Mouse (Mus musculus): ENCODE data around the gene Lmnb2. TPM values are rescaled to one million over a fixed set of nuclear protein-coding genes. Genes with fewer than 3 reads are reported as not detected.
A peak's percentile ranks its signal among the peaks of the same experiment; 100 is the strongest.

Lmnb2 gene
- polyA plus RNA-seq, 2 experiments: 2.8 to 11.3 TPM

DNA sequence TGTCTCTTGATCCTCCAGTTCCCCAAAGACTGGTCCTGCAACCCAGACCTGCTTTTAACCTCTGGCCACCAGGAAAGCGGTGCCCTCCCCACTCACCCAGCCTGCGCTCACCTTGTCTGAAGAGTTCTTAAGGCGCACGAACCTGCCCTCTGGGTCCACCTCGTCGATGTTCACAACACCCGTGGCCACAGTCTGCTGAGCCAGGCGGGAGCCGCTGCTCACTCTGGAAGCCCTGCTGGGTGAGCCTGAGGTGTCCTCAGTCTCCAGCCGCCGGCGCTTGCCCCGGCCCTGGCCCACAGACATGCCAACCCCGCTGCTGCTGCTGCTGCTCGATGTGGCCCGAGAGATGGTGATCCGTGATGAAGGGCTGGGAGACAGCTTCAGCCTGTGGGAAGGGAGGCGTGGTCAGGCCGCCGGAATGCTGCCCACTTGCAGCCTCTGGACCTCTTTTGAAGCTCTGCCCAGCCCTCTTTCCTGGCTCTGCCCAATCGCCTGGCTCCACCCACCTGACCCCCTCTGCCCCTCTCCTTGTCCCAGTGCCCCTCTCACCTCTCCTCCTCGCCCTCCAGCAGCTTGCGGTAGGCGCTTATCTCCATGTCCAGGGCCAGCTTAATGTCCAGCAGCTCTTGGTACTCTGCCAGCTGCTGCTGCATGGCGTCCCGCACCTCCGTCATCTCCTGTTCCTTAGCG is 13.9 kb downstream of the Lmnb2 start:
- TF ChIP-seq CTCF (IDR thresholded peaks at IDR 0.05; ENCODE audit: low read depth): no peak
- TF ChIP-seq EP300 (IDR thresholded peaks at IDR 0.05; ENCODE audit: low read depth): no peak
- Histone ChIP-seq H3K4me1 (replicated peaks; ENCODE audit: control insufficient read depth in 2 of 2, insufficient read depth in 2 of 2, low read length in 1 of 2) (peaks cover 6% of the 10 kb centered on the region in 2 experiments; a peak in 2 of 4 replicates), H3K27ac (no peak overlapping the region), H3K4me3 (ENCODE audit: insufficient read depth in 1 of 2, low read depth in 2 of 2, low read length in 2 of 2) (no peak overlapping the region), H3K4me2 (ENCODE audit: low read depth) (no peak overlapping the region), H3K36me3 (replicated peaks; ENCODE audit: control insufficient read depth, insufficient read depth, low read depth) (peaks cover 3% of the 10 kb centered on the region), H3K9me3 (ENCODE audit: control insufficient read depth, low read length) (no peaks in the 10 kb centered on the region), H3K27me3 (ENCODE audit: control insufficient read depth, insufficient read depth, low read length) (no peaks in the 10 kb centered on the region), H3K9ac (replicated peaks) (no peak overlapping the region)
- ATAC-seq (ENCODE audit: insufficient read depth) (no peak), DNase-seq (ENCODE audit: low read depth in 3 of 3, low spot score in 3 of 3) (no peak)
- 83% methylated on average over 28 of the region's 28 CpGs for WGBS (ENCODE audit: insufficient replicate concordance)

DNA sequence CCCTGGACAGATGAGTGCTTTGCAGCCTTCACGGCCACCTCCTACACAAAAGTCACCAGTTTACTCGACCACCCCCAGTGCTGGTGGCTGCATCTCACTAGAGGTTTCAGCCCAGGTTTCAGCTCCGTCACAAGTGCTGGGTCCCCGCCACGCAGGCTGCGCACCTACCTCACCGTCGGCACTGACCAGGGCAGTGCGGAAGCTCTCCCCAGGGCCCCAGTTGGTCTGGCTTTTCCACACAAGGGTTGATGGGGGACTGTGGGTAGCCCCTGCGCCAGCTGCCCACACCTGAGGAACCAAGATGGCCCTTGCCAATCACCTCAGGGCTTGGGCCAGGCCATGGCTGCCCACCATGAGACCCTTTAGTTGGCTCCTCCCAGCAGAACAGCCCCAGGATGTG is 14.8 kb downstream of the Lmnb2 start:
- ATAC-seq (ENCODE audit: insufficient read depth) (no peak), DNase-seq (ENCODE audit: low read depth in 3 of 3, low spot score in 3 of 3) (no peak)
- H3K27me3 ChIP-seq (ENCODE audit: control insufficient read depth, insufficient read depth, low read length): no peaks in the 10 kb centered on the region
- WGBS (ENCODE audit: insufficient replicate concordance): 86% methylated on average over 10 of the region's 10 CpGs
- H3K36me3 ChIP-seq (replicated peaks; ENCODE audit: control insufficient read depth, insufficient read depth, low read depth): peaks cover 7% of the 10 kb centered on the region
- no peak overlapping the region for H3K4me2 ChIP-seq (ENCODE audit: low read depth)
- no peak overlapping the region for H3K4me3 ChIP-seq (ENCODE audit: insufficient read depth in 1 of 2, low read depth in 2 of 2, low read length in 2 of 2)
- peaks cover 6% of the 10 kb centered on the region in 2 experiments; a peak in 2 of 4 replicates for H3K4me1 ChIP-seq (replicated peaks; ENCODE audit: control insufficient read depth in 2 of 2, insufficient read depth in 2 of 2, low read length in 1 of 2)
- H3K9ac ChIP-seq (replicated peaks): no peak overlapping the region
- no peak overlapping the region for H3K27ac ChIP-seq
- no peaks in the 10 kb centered on the region for H3K9me3 ChIP-seq (ENCODE audit: control insufficient read depth, low read length)
- TF ChIP-seq CTCF (IDR thresholded peaks at IDR 0.05; ENCODE audit: low read depth) (no peak), EP300 (IDR thresholded peaks at IDR 0.05; ENCODE audit: low read depth) (no peak)

DNA sequence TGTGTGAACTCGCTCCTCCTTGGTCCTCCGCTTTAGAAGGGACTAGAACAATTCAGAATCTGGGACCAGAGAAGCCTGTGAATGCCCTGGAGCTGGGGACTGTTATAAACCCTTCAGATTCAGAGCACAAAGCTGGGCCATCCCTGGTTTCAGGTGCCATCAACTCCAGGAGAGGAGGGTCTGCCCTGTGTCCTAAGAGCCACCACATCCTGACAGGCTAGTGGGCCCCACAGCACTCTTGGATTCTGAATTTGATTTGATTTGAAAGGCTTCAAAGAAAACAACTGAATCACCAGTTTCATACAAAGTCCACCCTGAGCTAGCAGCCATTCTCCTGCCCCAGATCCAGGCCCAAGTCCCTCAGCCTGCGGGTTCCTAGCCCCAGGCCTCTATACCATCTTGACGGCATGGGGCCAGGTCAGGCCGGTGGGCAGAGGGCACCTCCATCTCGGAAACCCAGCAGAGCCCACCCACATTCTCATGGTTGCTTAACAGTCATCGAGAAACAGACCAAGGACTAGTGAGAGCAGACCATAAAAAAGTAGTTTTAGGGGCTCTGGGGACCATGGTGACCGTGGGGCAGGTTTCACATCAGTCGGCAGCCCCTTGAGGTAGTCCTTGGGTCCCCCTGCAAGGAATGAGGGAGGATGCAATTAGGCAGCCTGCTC is 15.6 kb downstream of the Lmnb2 start:
- no peak for DNase-seq (ENCODE audit: low read depth in 3 of 3, low spot score in 3 of 3)
- Histone ChIP-seq H3K27me3 (ENCODE audit: control insufficient read depth, insufficient read depth, low read length) (no peaks in the 10 kb centered on the region), H3K9me3 (ENCODE audit: control insufficient read depth, low read length) (no peaks in the 10 kb centered on the region), H3K4me1 (replicated peaks; ENCODE audit: control insufficient read depth in 2 of 2, insufficient read depth in 2 of 2, low read length in 1 of 2) (peaks cover 6% of the 10 kb centered on the region in 2 experiments; a peak in 2 of 4 replicates), H3K27ac (no peak overlapping the region), H3K9ac (replicated peaks) (no peak overlapping the region), H3K4me2 (ENCODE audit: low read depth) (no peak overlapping the region), H3K4me3 (ENCODE audit: insufficient read depth in 1 of 2, low read depth in 2 of 2, low read length in 2 of 2) (no peak overlapping the region), H3K36me3 (replicated peaks; ENCODE audit: control insufficient read depth, insufficient read depth, low read depth) (peaks cover 5% of the 10 kb centered on the region)
- WGBS (ENCODE audit: insufficient replicate concordance): 80% methylated on average over 9 of the region's 9 CpGs
- no peak for TF ChIP-seq CTCF (IDR thresholded peaks at IDR 0.05; ENCODE audit: low read depth)
- no peak for TF ChIP-seq EP300 (IDR thresholded peaks at IDR 0.05; ENCODE audit: low read depth)
- ATAC-seq (ENCODE audit: insufficient read depth): no peak

GRCm38 (mm10) chr10:80901409-80902272 is 16.4 kb downstream of the Lmnb2 start:
- Histone ChIP-seq H3K4me1 (replicated peaks; ENCODE audit: control insufficient read depth in 2 of 2, insufficient read depth in 2 of 2, low read length in 1 of 2) (peaks cover 6% of the 10 kb centered on the region in 2 experiments; a peak in 2 of 4 replicates), H3K27ac (peak overlapping the region; percentile 27; the same call in 1 of the 2 replicates), H3K27me3 (ENCODE audit: control insufficient read depth, insufficient read depth, low read length) (no peaks in the 10 kb centered on the region), H3K9ac (replicated peaks) (no peak overlapping the region), H3K4me3 (ENCODE audit: insufficient read depth in 1 of 2, low read depth in 2 of 2, low read length in 2 of 2) (peak overlapping the region in 1 of 2 experiments; percentile 98; a peak in 2 of 4 replicates), H3K9me3 (ENCODE audit: control insufficient read depth, low read length) (no peaks in the 10 kb centered on the region), H3K4me2 (ENCODE audit: low read depth) (peak overlapping the region; percentile 99), H3K36me3 (replicated peaks; ENCODE audit: control insufficient read depth, insufficient read depth, low read depth) (peaks cover 4% of the 10 kb centered on the region)
- no peak for TF ChIP-seq EP300 (IDR thresholded peaks at IDR 0.05; ENCODE audit: low read depth)
- TF ChIP-seq CTCF (IDR thresholded peaks at IDR 0.05; ENCODE audit: low read depth): no peak
- 85% methylated on average over 19 of the region's 19 CpGs for WGBS (ENCODE audit: insufficient replicate concordance)
- ATAC-seq (ENCODE audit: insufficient read depth) (no peak), DNase-seq (ENCODE audit: low read depth in 3 of 3, low spot score in 3 of 3) (no peak)

Data from liver, embryonic 14.5 days (tissue).